Mouse (Mus musculus): ENCODE data around the gene Dph5. TPM values are rescaled to one million over a fixed set of nuclear protein-coding genes. Genes with fewer than 3 reads are reported as not detected.

Gene Dph5
- total RNA-seq, 2 experiments from 2014 or later: 19.5 to 20.8 TPM

DNA sequence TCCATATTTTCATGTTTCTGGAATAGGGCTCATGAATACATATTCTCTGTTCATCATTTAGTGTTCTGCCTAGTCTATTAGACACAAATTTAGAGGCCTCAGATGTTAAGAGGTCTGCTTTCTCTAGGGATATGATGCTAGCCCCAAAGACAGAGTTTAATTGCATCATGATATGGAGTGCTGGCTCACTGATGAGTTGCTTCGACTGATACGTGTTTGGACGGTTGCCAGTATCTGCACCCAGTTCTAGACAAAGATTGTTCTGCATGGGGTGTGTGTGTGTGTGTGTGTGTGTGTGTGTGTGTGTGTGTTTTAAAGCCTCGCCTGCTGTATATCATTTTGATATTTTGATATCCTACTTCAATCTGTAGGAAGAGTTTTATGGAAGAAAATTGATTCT lies 4.7 kb downstream of the Dph5 start:
- DNase-seq: no peak

DNA sequence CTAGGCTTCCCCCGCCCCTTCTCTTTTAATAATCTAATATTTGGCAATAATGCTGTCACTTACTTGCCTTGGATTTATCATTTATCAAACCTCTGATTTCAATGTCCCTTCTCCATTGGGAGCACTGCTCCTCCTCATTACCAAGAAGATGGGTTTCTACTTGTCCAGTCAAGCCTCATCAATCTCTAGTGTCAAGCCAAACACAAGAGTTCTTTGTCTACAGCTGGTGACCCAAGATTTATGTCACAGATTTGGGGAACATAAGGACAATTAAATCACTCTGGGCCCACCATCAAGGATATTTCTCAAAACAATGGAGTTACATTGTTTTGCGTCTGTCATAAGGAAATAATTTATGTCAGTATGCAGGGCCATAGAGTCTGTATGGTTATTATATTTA lies 5.5 kb downstream of the Dph5 start:
- DNase-seq: no peak

- DNase-seq: no peak
These were observed 10.8 kb downstream of the Dph5 start for GRCm38 (mm10) chr3:115898354-115898948.

DNA sequence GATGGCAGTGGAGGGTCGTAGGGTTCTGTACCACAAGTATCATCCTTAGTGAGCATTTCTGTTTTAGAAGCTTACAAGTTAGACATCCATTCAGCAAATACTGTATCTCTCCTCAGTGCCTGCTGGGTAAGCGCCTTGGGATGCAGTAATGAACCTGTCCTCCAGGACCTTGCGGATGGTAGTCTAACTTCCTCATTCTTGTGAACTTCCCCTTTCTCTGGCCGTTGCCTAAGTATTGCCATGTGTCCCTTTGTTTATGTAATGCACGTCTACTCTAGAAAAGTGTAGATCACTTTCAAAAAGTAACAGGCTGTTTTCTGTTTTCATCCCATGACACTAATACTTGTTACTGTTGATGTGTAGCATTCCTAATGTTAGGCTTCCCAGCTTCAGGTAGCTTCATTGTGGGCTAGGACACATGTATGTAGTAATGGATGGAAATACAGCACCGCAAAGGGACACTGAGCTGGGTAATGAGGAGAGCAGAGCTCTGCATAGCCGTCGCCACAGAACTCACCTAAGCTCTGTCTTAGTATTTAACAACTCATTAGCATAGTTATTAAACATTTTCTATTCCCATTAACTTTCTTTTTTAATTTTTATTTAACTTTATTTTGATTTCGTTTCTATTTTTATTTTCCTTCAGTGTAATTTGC lies 14.8 kb downstream of the Dph5 start:
- DNase-seq: no peak

- no peak for DNase-seq
These were observed 17.4 kb downstream of the Dph5 start for GRCm38 (mm10) chr3:115905067-115905466.

GRCm38 (mm10) chr3:115905567-115905966 lies 17.9 kb downstream of the Dph5 start:
- no peak for DNase-seq

DNA sequence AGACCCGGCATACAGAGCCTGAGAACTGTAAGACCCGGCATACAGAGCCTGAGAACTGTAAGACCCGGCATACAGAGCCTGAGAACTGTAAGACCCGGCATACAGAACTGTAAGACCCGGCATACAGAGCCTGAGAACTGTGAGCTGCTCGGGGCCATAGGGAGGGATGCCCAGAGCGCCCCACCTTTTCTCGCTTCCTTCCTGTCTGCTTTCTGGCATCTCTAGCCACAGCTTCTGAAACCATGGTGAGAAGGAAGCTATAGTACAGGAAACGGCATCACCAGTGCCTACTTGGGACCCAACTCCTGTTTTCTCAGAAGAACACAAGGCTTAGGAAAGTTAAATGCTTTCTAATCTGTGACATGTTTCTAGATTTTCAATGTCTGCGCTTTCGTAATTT lies 19.8 kb downstream of the Dph5 start:
- DNase-seq: peak in 1 of 2 experiments; percentile 7

DNA sequence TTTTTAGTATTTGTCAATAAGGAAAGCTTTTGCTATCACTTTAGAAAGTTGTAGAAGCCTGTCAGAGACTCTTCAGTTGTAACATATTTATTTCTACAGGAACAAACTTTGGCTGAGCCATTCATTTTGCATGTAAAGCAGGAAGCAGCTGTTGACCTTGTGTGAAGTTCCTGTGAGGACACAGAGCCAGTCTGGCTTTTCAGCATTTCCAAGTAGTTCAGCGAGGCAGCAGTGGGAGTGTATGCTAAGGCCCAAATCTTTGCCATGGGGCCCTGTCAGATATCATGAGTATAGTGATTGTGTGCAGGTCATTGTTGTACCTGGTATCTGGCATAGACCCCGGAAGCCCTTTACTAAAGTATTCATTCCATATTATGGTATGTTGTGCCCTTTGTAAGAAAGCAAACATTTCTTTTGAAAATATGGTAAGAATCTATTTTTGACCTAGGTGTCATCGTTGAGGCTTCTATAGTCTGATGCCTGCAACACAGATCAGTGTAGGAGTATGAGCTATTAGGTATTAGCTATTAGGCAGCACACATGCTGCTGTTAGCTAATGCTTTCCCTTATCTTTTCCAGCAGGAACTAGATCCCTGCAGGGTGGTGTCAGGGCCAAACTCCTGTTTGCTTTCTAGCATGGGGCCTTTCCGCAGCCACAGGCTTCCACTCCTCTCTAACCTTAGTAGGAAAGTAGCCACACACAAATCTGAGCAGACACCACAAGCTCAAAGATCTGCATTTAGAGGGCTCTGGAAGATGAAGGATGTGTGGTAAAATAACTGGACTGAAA lies 37.0 kb downstream of the Dph5 start:
- DNase-seq: peak in 1 of 2 experiments; percentile 7

GRCm38 (mm10) chr3:115926531-115926930 lies 38.9 kb downstream of the Dph5 start:
- no peak for DNase-seq

DNA sequence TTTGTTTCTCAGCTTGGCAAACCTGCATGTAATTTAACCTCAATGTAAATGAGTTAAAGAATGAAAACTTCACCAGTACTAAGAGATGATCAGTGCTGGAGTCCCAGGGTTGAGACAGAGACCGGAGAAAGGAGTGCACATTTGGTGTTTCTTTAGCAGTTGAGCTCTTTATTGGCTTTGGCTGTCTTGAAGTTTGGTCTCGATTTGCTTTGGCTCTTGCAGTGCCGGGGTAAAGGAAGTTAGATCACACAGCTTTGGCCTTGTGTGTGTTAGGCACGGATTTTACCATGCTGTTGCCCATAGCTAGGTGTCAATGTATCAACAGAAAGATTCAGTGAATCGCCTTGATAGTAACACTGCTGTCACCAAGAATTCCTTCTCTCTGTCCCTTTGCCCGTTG lies 44.1 kb downstream of the Dph5 start:
- no peak for DNase-seq

DNA sequence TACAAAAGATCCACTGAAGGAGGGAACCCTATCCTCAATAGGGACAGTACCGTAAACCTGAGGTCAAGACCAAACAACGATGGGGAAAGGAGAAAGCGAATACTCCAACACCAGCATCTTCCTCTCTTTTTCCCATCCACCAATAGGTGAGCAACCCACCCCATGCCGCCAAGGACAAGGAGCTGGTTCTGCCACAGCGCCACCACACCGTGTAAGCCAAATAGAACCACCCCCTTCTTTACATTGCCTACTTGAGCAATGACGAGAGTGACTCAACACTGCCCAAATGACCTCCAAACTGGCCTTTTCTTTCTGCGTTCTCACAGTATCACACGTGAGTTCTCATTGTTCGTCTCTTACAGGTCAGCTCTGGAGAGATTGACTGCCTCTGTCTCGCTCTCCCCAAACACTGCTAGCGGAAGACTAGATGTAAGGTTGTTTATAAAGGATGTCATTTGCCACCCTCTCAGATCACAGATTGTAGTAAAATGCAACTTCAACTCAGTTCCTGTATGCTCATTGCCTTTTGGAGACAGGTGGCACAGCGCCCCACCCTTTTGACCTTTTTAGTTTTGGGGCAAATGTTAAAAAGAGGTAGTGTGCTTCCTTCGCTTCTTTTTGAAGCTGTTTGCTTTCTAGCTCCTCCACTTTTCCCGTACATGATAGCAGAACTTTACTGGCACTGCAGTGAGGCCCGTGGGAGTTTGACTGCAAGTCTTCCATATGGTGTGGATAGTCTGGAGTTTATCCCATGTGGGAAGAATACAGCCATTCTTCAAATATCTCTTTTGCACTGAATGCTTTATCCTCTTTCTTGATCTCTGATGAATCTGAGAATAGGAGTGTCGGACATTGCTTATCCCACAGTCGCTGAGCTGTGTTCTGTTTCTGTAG lies 45.9 kb downstream of the Dph5 start:
- no peak for DNase-seq

GRCm38 (mm10) chr3:115936734-115937599 lies 49.3 kb downstream of the Dph5 start:
- DNase-seq: peak; percentile 53 to 57

- DNase-seq: peak; percentile 63 to 82
These were observed 50.2 kb downstream of the Dph5 start for GRCm38 (mm10) chr3:115937807-115938206.

- DNase-seq: no peak
These were observed 52.9 kb downstream of the Dph5 start for GRCm38 (mm10) chr3:115940510-115940909.

DNA sequence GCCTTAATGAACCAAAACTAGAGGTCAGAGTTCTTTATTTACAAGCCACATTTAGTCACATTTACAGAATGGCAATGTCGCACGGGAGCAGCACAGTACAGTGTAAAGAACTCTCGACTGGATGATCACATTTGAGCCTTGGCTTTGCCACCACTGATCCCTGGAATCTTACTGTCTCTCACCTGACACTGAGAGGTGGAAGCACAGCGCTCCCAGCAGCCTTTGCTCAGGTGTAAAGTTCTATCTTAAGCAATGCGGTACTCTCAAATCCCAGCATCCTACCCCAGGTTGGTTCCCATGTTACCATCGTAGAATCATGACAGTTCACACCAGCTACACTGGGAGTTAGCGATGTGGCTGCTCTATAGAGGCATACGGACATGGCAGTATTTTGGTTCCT lies 53.8 kb downstream of the Dph5 start:
- DNase-seq: no peak

DNA sequence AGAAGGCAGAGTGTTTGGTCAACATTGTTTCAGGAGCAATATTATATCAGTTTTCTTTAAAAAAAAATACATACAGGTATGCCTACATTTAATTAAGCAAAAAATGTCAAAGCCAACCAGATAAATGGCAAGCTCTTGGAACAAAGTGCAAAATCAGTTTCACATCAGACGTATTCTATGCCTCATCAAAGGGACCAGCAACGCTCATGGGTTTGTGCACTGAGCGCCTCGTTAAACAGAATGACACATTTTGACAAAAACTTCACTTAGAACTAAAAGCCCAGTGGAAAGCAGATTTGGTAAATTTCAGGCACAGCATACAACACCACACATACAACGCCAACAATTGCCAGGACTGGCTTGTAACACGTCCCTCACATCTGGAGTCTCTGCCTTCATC lies 56.7 kb downstream of the Dph5 start:
- DNase-seq: no peak

- DNase-seq: no peak
These were observed 58.6 kb downstream of the Dph5 start for GRCm38 (mm10) chr3:115946272-115946671.

- DNase-seq: no peak
These were observed 61.7 kb downstream of the Dph5 start for GRCm38 (mm10) chr3:115949220-115949920.

DNA sequence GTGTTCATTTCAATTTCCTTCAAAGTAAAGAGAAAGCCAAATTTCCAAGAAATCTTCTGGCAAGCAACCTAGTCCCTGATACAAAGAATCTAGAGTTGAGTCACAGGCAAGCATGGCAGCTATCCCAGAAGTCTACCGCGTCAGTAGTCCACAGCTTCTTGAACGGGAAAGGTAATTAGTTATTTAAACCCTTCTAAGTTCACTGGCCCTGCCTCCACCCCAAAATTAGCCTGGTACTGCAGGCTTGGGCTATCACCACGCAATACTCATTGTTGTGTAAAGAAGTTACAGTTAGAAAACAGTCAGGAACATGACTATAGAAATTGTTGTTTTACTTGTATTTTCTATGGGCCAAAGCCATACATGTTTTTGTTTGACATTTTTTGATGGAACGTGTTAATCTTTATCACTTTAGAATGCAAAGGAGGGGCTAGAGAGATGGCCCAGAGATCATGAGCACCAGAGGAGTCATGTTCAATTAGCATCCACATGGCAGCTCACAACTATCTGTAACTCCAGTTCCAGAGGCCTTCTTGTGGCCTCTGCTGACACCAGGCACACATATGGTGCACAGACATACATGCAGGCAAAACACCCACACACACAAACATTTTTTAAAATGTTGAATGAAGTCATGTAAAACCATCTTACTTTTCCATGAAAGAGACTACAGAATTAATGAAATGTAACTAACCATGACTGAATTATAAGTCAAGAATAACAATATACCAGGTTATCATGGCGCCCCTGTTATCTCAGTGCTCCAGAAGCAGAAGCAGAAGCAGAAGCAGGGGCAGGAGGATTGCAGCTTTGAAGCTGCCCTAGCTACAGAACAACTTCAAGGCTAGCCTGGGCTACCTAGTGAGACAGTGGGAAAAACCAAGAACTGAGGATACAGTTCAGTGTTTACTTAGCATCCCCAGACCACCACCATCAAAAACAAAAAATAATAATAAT lies 62.6 kb downstream of the Dph5 start:
- peak; percentile 42 to 51 for DNase-seq
